Mouse (Mus musculus): Measurements from ENCODE around the gene Axin1.
"Not testable (repeated sequence)": the region's sequence is repeated elsewhere in the genome, so short reads cannot be mapped to it uniquely, and the experiment has no call there.

Gene Axin1

DNA sequence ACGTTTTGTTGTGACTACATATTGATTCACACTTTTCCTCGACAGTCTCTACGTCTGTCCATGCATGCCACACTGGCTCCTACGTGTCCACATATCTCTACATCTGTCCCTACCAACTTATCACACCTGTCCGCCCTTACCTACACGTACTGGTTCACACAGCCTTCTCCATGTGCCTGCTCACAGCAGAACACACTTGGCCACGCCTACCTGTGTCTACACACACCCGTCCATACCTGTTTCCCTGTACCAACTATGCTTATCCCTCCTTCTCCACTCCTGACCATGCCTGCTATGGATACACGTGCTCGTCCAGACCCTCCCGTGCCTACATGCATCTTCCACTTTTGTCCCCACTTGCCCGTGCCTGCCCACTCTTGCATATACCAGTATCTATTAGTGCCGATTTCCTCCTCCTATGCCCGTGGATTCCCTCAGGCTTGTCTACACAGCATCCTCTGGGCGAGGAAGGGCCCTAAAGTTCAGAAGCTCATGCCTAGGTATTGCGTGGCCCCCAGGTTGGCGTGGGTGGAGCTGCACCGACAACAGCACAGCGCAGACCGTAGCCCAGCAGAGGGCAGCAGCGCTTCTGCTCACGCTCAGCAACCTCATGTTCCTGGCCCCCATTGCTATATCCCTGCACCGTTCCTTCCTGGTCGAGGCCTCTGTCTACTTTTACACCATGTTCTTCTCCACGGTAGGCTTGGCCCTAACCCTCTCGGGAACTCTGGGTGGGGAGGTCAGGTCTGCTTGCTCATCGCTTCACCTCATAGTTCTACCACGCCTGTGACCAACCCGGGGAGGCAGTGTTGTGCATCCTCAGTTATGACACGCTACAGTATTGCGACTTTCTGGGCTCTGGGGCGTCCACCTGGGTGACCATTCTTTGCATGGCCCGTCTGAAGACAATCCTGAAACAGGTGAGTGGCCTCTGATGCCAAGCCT is 18.4 kb upstream of the Axin1 start:
- peak in 1 of 2 experiments; percentile 44 for DNase-seq (ENCODE audit: low spot score in 2 of 2)

- DNase-seq (ENCODE audit: low spot score in 2 of 2): no peak
Measured at GRCm38 (mm10) chr17:26122431-26123140, 15.9 kb upstream of the Axin1 start.

GRCm38 (mm10) chr17:26123267-26123684 is 15.2 kb upstream of the Axin1 start, which contains the start of gene Mrpl28:
Gene Mrpl28 (plus strand): TSS chr17:26123500.
- DNase-seq (ENCODE audit: low spot score in 2 of 2): peak; percentile 88 to 97

GRCm38 (mm10) chr17:26124560-26124959 is 13.9 kb upstream of the Axin1 start:
- no peak for DNase-seq (ENCODE audit: low spot score in 2 of 2)

DNA sequence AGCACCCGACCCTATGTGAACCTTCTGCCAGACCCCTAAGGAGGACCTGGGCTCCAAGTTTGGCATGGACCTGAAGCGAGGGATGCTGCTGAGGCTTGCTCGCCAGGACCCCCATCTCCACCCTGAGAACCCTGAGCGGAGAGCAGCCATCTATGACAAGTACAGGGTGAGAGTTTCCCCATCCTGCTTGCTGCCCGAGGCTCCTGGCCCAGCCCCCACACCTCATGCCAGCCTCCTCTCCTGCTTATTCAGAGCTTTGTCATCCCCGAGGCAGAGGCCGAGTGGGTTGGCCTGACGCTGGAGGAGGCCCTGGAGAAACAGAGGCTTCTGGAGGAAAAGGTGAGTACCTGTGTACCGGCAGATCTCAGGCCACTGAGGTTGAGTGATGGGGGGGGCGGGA is 13.3 kb upstream of the Axin1 start:
- no peak for DNase-seq (ENCODE audit: low spot score in 2 of 2)

- no peak for DNase-seq (ENCODE audit: low spot score in 2 of 2)
Measured at GRCm38 (mm10) chr17:26131062-26131732, 7.3 kb upstream of the Axin1 start.

DNA sequence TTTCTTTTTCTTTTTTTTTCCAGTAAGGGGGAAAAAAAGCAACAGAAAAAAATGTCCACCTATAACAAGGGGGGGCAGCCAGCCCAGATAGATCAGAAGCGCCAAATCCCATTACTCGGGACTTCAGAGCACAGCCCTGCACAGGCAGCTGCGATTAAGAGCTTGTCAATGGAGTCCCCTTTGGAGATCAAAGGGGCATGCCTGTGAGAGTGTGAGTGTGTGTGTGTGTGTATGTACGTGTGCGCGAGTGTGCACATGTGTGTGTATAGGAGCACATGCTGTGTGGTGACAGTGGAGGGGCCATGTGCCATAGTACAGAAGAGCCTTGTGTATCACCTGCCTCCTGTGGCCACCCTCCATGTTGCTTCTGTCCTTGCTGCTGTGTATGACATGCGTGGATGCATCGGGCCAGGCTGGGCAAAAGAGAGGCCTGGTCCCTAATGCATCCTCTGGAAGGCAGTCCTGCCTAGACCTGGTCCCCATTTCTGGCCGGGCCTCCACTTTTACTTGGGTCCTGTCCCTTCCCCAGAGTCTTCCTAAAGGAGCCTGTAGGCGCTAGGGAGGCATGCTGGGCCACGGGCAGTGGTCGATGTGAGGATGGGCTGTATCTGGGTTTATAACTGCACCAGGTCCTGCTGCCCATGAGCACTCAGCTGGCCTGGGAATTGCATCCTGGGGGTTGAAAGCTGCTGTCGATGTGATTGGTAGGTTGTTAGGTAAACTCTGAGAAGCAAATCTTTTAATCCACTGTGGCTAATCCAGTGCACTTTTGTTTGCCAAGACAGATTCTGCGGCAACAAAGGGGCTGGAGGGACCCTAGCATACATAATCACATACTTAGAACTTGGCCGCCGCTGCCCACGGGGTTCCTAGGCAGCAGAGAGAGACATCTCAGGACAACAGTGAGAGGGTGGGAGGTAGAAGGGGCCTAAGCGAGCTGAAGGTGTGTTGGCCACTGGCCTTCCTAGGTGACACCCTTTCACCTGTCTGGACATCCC is 6.3 kb upstream of the Axin1 start:
- no peak for DNase-seq (ENCODE audit: low spot score in 2 of 2)

DNA sequence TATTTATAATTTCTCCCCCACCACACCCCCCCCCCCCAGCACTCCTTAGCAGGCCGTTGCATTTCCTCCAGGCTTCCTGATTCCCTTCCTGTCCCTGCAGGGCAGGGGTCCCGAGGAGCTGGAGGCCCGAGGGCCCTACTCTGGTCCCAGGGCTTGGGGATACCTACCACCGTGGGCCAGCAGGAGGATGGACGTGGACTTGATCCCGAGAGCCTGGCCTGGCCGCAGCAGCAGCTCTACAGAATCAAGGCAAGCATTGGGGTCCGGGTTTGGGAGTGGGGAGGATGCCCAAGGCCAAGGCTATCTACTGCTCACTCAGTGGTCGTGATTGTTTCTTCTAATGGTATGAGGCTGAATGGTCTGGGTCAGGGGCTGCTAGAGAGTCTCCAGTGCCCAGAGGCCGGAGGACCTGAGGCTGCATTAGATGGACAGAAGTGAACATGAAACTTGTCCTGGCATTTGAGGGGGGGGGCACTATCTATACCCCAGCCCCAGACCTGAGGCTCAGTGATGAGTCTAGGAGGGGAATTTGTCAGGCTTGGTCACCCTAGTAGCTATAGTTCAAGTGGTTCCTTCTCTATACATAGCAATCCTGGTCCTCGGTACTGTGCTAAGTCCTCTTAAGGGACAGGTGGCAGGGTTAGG is 1.3 kb upstream of the Axin1 start:
- no peak for DNase-seq (ENCODE audit: low spot score in 2 of 2)

GRCm38 (mm10) chr17:26137751-26138130 is 747 bp upstream of the Axin1 start:
- DNase-seq (ENCODE audit: low spot score in 2 of 2): no peak

DNA sequence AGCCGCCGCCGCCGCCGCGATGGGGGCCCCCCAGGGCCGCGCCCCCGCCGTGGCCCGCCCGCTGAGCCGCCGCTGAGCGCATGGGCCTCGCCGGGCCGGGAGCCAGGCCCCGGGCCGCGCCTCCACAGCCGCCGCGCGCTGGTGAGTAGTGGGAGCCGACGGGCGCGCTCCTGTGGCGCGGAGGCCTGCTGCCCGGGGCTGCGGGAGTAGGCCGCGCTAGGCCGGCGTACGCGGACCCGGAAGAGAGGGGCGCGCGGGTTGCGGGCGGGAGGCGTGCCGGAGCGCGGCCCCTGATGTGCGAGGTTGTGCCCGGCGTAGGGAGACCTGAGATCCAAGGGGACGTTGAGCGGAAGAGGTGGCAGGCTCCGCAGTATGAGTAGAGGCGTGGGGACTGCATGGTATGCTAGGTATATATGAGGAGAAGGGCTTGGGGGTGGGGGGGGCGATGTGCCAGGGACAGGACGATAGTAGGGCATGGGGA is 453 bp downstream of the Axin1 start:
- no peak for DNase-seq (ENCODE audit: low spot score in 2 of 2)

GRCm38 (mm10) chr17:26142796-26143195 is 4.3 kb downstream of the Axin1 start:
- DNase-seq (ENCODE audit: low spot score in 2 of 2): no peak

- DNase-seq (ENCODE audit: low spot score in 2 of 2): no peak
Measured at GRCm38 (mm10) chr17:26143386-26143785, 4.9 kb downstream of the Axin1 start.

- DNase-seq (ENCODE audit: low spot score in 2 of 2): no peak
Measured at GRCm38 (mm10) chr17:26149056-26149455, 10.6 kb downstream of the Axin1 start.

DNA sequence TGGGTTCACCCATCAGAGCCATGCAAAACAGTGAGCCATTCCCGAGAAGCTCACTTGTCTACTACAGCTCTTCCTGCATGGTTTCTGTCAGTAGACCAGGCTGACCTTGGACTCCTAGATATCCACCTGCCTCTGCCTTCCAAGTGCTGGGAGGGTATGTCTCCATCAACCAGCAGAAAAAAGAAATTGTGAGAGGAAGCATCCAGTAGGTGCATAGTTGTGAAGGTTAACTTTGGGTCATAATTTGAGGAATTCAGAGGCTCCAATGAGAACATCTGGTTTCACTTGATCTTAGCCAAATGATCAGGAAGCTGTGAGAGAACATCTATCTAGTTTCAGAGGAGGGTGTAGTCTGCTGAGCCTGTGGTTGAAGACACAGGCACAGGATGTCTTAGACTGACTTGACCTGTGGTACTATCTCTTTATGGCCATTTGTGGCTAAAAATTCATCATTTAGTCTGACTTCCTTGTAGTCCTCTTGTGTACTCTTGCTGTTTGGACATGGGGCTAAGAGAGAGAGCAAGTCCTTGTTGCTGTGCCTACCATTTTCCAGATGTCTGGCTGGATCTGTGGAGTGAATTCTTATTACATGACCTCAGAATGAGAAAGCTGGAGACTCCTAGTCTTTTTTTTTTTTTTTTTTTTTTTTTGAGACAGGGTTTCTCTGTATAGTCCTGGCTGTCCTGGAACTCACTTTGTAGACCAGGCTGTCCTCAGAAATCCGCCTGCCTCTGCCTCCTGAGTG is 13.6 kb downstream of the Axin1 start:
- DNase-seq (ENCODE audit: low spot score in 2 of 2): no peak

- no peak for DNase-seq (ENCODE audit: low spot score in 2 of 2)
Measured at GRCm38 (mm10) chr17:26162736-26163135, 24.2 kb downstream of the Axin1 start.

- DNase-seq (ENCODE audit: low spot score in 2 of 2): no peak
Measured at GRCm38 (mm10) chr17:26168039-26168438, 29.6 kb downstream of the Axin1 start.

GRCm38 (mm10) chr17:26175248-26175647 is 36.8 kb downstream of the Axin1 start:
- not testable (repeated sequence) for DNase-seq (ENCODE audit: low spot score in 2 of 2)

- no peak for DNase-seq (ENCODE audit: low spot score in 2 of 2)
Measured at GRCm38 (mm10) chr17:26178611-26179010, 40.1 kb downstream of the Axin1 start.

DNA sequence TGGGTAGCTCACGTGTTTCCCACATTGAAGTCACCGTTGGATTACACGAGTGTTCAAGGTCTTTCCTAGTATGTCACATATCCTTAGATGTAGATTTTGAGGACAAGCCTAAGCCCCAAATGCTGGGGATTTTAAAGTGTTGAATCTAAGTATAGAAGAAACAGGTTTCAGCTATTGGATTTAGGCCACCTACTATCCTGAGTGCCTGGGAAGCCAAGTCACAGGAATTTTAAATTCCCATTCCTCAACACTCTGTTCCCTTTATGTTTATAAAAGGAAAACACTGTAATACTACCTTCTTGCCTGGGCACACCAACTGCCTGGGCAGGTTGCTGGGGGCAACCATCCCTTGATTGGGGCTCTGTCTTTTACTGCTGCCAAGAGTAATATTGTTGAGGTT is 42.7 kb downstream of the Axin1 start:
- DNase-seq (ENCODE audit: low spot score in 2 of 2): no peak

GRCm38 (mm10) chr17:26187592-26187991 is 49.1 kb downstream of the Axin1 start:
- no peak for DNase-seq (ENCODE audit: low spot score in 2 of 2)
